8 mouse cellular contexts compared by ENCODE assay signal in the genomic region with DNA sequence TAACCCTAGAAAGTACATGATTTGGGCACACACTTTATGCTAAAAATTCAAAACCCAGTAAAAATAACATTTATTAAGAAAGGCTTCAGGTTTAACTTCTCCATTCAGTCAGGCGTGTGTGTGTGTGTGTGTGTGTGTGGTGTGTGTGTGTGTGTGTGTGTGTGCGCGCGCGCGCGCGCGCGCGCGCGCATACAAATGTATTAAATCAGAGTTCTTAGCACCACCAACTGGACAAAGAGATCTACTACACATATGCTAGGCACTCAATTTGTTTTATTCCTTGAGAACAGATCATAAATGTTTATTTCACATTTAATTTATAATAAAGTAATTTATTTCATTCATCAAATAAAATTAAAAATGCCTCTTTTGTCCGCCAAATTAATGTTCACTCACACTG. TPM values are rescaled to one million over a fixed set of nuclear protein-coding genes. Genes with fewer than 3 reads are reported as not detected.
A peak's percentile ranks its signal among the peaks of the same experiment; 100 is the strongest.
DNase-seq lines count a peak whose midpoint lies in the region; ATAC-seq and TF ChIP-seq lines count a peak whose summit lies in the region.

No protein-coding gene starts in this region.

- TF ChIP-seq POLR2A in brain, embryonic 14.5 days (IDR thresholded peaks at IDR 0.05; ENCODE audit: borderline replicate concordance, extremely low read depth, insufficient read depth, insufficient read length, poor library complexity, severe bottlenecking): no peak

- DNase-seq in cerebellum, adult 9-10 months: peak; percentile 57
- DNase-seq in cerebellum, adult 11 months: no peak
- peak; percentile 34 for DNase-seq in layer of hippocampus, adult 11-12 months (ENCODE audit: low spot score)
- DNase-seq in layer of hippocampus, postnatal 14 days (ENCODE audit: low spot score in 2 of 2): no peak
- DNase-seq in 3T3-L1 (ENCODE audit: low read depth, low spot score): peak; percentile 57
- DNase-seq in brain, embryonic 14.5 days (ENCODE audit: low read depth): peak; percentile 59
- no peak for DNase-seq in heart, postnatal 14 days

- TF ChIP-seq CTCF in brain, embryonic 14.5 days (IDR thresholded peaks at IDR 0.05; ENCODE audit: borderline replicate concordance, extremely low read depth, insufficient read depth, insufficient read length): peak; percentile 18; the same call in 1 of the 2 replicates

- ATAC-seq in erythroblast, adult 5-6 weeks (replicated peaks; ENCODE audit: low FRiP score, poor library complexity, severe bottlenecking): no peak

- intact Hi-C loops in heart, postnatal 14 days (cut with DNase I): loop anchor here (5.0 to 10.0 kb wide), 5 partner anchors 204 to 756 kb away; no protein-coding TSS in a partner anchor

RNA-seq across cellular contexts. Expression of gene Efcab11, which starts 45.5 kb away (rescaled TPM):
- 1 to 10 TPM in 1 of 2 experiments, under 1 TPM in 1; 0.67 to 1.5 TPM for total RNA-seq in layer of hippocampus, postnatal 14 days (2021)
- polyA plus RNA-seq in brain, embryonic 14.5 days (2012; rRNA removed): 3.8 and 6.0 TPM in 2 replicates
- total RNA-seq in erythroblast, adult 5-6 weeks (2015; ENCODE audit: low replicate concordance): 2.3 and 6.5 TPM in 2 replicates
- total RNA-seq in erythroblast, adult 5-6 weeks (2017; ENCODE audit: low replicate concordance): 4.9 and 6.0 TPM in 2 replicates
- under 1 TPM; 0.62 to 0.90 TPM for total RNA-seq in heart, postnatal 14 days (2021)

RNA-seq across cellular contexts. Expression of gene Tdp1, which starts 45.6 kb away (rescaled TPM):
- 10 to 100 TPM; 29.0 to 30.4 TPM for total RNA-seq in layer of hippocampus, postnatal 14 days (2021)
- 47.3 and 57.5 TPM in 2 replicates for polyA plus RNA-seq in brain, embryonic 14.5 days (2012; rRNA removed)
- total RNA-seq in erythroblast, adult 5-6 weeks (2015; ENCODE audit: low replicate concordance): 2.9 and 20.2 TPM in 2 replicates
- total RNA-seq in erythroblast, adult 5-6 weeks (2017; ENCODE audit: low replicate concordance): 2.6 and 7.1 TPM in 2 replicates
- 10 to 100 TPM in 1 of 2 experiments, 1 to 10 TPM in 1; 9.7 to 11.8 TPM for total RNA-seq in heart, postnatal 14 days (2021)

Comparison
In these comparisons a context has a peak if more than half of its experiments do, and no peak if none do; other contexts are left out.
1. DNase-seq: peak in cerebellum, adult 9-10 months (single experiment), layer of hippocampus, adult 11-12 months (single experiment), 3T3-L1 (single experiment) and brain, embryonic 14.5 days (single experiment); none in cerebellum, adult 11 months (single experiment), layer of hippocampus, postnatal 14 days (0 of 2) and heart, postnatal 14 days (0 of 2).